Mouse (Mus musculus) gonadal fat pad, adult 2 months (tissue): ENCODE results near the gene Ccdc144b. TPM values are rescaled to one million over a fixed set of nuclear protein-coding genes. Genes with fewer than 3 reads are reported as not detected.
A peak's percentile ranks its signal among the peaks of the same experiment; 100 is the strongest.

Experiments used
- DNase-seq: peaks from one replicate; pipeline ENCODE4 v3.0.0-alpha.2; 2012; ENCODE audit warnings: low read depth
- polyA plus RNA-seq: library from polyadenylated mRNA; depleted of rRNA; stranded (reverse); fragments of >200 nt; gene quantifications from 2 replicates; pipeline ENCODE4 v1.2.3, GENCODE M21; 2012; rRNA removed

Ccdc144b gene
- polyA plus RNA-seq = 0.13 and 0.14 TPM in 2 replicates

DNA sequence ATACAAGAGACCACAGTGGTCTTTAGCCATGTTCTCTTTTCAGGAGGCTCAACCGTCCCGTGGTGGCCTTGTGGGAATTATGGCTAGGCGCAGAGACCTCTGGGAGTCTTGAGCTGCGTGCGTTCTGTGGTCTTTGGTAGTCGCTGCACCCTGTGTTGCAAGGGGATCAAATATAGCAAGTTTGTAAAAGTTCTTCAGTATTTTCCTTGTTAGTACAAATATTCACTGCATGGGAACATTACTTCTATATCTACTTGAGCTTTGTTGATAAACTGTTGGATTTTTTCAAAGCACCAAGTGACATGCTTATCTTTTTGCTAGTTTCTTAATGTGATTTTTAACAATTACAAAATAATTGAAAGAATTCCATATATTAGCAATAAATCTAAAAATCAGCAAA lies at the start of gene Ccdc144b:
Gene Ccdc144b (minus strand): TSS at position 101 of the 400 bp plus-strand sequence.
- no peak for DNase-seq

DNA sequence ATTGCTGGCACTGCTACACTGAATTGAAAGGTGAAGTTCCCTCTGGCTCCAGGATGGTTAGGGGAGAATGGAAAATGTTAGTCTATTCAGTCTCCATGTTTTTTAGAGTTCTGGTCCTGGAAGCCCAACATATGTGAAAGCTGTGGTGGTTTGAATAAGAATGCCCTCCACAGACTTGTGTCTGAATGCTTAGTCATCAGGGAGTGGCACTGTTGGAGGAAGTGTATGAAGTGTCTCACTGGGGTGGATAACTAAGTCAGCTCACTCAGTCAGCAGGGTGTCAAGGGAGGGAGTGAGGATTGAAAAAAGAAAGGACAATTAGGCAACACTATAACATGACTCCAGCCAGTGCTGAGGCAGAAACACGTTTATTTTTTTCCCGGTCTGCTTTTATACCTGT lies 42.0 kb upstream of the Ccdc144b start:
- DNase-seq = no peak

DNA sequence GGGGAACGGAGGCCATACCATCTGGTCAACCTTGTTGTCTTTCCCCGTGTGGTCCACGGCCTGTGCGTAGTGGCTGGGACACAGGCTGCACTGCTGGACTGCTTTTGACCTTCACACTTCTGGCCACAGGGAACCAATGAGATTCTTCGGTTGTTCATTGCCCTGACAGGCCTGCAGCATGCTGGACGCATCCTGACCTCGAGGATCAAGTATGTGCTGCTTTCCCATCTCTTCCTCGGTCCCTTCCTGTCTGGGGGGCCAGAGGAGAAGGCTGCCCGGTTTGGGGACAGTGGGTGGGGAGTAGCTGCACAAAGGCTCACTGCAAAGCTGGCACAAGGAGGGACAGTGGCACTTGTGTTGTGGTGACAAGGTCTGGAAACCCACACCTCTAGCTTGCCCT lies 34.2 kb upstream of the Ccdc144b start:
- no peak for DNase-seq

DNA sequence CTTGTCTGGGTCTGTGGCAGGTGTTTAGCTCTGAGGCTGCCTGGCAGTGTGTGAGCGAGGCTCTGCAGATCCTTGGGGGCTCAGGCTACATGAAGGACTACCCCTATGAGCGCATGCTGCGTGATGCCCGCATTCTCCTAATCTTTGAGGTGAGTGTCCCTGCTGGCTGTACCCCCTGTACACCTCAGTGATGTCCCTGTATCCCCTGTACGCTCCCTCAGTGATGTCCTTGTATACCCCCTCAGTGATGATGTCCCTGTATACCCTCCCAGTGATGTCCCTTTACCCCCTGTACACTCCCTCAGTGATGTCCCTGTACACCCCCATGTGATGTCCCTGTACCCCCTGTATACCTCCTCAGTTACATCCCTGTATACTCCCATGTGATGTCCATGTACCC lies 32.0 kb upstream of the Ccdc144b start:
- DNase-seq = no peak

DNA sequence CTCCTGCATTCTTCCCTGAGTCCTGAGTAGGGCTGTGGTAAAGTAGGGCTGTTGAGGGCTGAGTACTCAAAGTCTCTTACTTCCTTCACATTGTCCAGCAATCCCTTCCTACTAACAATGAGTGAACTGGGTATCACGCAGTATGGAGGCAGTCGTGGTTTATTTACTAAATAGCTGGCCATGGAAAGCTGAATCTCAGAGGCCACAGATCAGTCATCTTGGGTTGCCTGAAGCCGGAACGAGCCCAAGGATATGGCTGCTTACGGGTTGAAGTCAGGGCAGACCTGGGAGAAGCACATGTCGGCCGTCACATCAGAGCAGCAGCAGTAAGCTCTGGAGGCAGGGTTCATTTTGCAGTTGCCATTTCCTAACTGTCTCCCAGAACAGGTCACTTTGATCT lies 30.0 kb upstream of the Ccdc144b start:
- DNase-seq = no peak

DNA sequence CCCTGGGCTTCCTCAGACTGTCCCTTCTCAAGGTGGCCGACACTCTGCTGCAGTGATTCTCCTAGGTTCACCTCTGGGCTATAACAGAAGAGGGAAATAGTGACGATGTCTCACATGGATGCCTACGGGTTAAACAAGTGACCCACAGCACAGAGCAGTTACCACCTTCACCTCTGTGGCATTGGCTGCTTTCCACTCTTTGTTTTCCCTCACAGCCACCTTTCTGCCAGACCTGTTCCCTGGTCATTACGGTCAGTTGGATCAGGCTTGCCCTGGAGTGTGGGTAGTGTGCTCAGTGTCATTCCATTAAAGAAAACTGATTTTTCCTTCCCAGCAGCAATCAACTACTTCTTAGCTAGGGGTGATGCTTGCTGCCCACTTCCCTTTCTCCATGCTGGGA lies 29.5 kb upstream of the Ccdc144b start:
- DNase-seq = no peak

DNA sequence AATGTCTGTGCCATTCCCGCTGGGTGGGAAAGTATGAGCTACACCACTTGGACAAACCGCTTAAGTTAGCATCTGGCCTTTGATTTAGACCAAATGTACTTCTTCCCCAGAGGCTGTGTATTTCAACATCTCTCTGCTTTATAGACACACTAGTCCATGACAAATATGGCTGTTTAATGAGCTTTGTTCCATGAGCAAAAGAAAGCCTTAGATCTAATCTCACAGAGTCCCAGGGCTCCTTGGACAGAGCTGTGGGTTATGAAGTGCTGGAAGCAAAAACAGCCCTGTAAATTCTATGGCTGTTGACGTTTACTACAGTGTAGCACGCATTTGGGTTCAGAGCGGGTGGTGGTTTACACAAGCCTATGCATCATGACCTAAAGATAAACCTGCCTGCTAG lies 27.4 kb upstream of the Ccdc144b start:
- no peak for DNase-seq

DNA sequence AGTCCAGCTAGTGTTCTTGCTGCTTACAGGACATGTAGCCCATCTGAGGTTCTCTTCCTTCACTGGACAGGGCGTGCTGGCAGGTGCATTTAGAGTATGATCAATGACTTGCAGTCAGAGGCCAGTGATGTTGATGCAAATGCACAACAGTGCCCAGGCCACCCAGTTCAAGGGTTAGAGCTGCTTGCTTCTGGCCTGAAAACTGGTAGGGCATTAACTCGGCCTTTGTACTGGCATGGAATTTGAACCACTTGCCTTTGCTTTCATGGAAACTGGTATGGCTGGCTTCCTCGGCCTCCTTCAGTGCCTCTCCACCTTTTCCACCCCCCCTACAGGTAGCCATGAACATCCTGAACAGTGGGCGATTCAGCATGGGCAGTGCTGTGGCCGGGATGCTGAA lies 26.5 kb upstream of the Ccdc144b start:
- no peak for DNase-seq

DNA sequence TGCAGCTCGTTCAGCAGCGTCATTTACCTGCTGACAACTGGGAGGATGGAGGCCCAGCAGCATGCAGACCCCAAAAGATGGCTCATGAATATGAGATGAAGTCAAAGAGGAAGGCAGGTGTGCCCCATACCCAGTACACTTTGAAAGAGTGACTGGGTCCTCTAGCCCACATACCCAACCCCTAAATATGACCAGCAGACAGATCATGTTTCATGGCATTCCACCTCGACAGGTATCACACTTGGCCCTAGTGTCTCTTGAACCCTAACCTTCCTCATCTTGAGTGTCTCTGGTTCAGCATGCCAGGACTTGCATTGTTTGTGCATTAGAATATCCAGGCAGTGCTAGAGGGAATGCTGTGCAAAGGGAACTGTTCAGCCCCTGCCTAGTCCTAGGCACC lies 24.0 kb upstream of the Ccdc144b start:
- no peak for DNase-seq

DNA sequence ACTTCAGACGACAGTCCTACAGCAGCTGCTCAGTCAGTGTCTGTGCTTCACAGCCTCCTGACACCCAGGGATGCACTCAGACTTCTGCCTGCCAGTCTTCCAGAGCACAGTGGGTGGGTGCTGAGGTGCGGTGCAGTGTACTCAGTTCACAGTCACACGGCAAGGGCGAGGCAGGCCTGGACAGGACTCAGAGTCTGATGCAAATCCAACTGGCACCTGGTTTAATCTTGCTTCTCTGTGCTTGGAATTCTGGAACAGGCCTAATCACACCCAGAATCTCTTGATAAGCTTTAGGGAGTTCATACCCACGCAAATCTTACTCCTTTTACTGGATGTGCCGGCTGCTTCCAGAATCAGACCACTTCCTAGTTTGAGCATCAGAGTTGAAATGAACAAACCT lies 22.1 kb upstream of the Ccdc144b start:
- DNase-seq = no peak

DNA sequence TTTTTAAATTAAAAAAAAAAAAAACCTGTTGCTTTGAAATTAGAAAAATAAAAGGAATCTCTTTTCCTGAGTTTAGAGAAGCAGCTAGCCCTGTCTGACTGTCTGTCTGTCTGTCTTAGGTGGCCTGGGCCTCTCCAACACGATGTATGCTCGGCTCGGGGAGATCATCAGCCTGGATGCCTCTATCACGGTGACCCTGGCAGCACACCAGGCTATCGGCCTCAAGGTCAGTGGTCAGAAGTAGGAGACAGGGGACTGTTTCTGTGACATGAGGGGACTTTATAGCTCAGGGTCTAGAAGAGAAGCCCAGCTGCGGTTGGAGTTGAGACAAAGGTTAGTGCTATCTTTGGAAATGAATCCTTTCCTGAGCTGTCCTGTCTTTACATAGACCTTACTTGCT lies 20.9 kb upstream of the Ccdc144b start:
- DNase-seq = no peak

DNA sequence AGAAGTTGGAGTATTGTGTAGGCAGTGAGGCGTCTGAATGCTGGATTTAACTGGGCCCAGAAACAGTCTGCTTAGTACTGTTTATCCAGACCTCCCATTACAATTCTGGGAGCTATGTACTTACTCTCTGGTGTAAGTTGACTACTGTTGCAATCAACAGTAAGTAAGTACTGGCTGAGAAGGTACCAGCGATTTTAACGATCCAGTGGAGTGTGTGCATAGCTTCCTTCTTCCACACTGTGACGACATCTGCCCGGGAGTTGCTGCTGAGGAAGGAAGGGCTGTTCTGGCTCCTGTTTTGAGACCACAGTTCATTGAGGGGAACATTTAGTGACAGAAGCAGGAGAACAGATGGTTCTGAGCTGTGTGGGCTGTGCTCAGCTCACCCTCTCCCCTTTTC lies 17.7 kb upstream of the Ccdc144b start:
- no peak for DNase-seq

DNA sequence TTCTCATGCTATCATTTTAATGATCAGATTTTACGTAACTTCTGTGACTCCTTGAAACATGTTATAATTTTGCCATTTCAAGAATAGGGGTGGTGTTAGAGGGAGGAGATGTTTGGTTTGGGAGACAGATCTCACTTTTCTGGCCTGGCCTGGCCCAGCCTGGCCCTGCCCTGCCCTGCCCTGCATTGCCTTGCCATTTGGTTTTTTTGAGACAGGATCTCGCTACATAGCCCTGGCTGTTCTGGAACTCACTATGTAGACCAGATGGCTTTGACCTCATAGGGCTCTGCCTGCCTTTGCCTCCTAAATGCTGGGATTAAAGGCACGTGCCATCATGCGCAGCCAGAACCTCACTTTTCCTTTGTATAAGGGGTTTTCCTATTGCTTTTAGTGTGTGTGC lies 17.1 kb upstream of the Ccdc144b start:
- no peak for DNase-seq

DNA sequence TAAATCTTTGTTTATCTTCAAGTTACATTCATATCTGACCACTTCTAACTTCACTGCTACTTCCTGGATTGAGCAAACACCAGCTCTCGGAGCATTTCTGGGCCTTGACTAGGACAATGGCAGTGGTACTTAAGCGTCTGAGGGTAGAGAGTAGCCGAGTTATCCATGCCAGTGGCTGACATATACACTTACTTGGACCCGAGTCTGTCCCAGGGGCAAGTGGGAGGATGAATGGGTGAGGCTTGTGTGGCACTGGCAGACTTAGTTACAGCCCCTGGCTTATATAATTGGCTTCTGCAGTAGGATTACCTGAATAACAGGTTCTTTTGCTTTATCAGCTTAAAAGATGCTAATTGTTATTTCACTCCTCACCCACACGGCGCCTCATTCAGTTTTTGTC lies 14.4 kb upstream of the Ccdc144b start:
- no peak for DNase-seq

DNA sequence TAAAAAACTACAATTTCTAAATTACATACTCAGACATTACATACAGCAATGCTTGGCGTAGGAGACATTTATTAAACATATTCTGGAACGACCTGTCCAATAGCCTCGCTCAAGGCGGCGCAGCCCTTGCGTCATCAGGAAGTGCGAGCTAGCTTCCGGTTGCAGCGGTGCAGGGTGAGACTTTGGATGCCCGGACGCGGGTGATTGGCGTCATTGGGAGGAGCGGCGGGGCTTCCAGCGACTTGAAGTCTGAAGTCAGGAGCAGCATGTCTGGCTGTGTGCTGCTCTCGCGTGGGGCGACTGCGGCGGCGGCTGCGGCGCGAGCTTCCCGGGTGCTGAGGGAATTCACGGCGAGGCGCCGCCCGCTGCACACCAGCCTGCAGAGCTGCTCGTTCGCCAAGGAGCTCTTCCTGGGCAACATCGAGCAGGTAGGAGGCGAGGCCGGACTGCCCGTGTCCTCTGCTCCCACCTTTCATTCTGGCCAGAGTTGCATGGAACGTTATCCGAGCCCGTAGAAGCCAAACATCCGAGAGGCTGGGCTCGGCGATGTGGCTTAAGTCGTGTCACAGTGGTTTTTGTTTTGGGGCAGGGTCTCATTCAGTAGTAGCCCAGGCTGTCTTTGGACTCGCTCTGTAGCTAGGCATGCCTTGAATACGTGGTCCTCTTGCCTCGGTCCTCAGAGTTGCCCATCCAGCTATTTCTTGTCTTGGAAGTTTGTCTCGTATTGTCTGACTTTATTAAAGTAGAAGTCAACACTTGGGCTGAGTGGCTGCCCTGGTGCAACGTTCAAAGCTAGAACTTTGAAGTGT lies 12.7 kb upstream of the Ccdc144b start, which contains the start of gene Acad9:
Gene Acad9 (plus strand): TSS at position 137 of the 809 bp plus-strand sequence.
- DNase-seq = no peak

DNA sequence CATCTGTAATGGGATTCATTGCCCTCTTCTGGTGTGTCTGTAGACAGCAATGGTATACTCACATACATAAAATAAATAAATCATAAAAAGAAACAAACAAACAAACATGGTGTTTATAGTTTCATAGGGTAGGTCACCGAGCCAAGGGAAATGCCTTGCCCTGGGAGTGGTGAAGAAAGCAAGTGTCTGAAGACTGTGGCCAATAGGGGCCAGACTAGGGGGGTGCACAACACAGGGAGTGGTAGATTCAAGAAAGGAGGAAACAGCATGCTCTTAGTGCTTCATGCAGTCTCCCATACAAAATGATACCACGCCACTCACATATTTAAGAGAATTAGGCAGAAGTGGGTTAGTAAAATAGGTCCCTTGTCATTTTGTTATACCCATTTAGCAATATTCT lies 11.8 kb upstream of the Ccdc144b start:
- no peak for DNase-seq

DNA sequence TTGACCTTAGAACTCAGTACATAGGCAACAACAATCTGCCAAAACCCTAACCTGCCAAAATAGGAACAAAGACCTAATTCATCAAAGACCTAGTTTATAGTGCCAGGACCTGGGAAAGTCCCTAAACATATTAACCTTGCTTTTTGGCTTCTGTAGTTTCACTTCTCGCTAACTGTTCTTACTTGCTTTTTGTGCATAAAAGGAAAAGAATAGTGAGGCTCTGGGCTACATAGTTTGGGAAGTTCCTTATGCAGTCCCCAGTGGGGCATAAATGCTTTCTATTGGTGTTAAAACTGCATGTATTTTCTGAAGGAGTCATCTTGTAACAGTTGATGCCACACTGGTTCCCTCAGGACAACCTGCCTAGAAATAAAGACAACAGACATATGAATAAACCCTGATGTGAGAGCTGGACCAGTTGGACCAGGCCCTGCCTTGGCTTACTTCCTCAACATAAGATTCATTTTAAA lies 11.3 kb upstream of the Ccdc144b start:
- no peak for DNase-seq

DNA sequence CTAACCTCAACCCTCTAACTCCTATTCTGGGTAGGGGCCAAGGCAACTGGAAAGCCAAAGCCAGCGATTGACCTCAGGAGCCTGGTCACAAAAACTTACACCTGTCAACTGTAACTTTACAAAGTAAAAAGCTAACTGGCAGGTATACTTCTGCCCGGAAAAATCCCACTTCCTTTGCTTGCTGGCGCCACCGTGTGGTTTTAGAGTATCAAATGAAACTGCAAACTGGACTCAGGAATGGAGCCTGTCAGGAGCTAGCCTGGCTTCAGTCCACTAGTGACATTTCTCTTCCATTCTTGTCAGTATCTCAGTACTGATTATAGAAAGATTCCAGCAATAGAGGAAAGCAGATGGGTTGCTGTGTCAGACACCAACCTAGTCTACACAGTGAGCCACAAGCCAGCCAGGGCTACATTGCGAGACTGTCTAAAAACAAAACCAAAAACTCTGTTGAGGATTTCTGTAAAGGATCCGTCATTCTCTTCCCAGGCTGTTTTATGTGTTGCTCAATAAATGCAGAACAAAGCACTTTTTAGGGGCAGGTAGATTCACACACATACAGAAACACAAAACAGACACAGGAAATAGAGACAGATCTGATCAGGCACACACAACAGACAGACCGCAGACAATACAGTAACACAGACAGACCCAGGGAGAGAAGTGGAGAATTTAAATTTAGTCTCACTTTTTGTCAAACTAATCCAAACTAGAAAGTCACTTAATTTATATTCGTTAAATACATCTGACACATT lies 6.9 kb upstream of the Ccdc144b start:
- DNase-seq = no peak

DNA sequence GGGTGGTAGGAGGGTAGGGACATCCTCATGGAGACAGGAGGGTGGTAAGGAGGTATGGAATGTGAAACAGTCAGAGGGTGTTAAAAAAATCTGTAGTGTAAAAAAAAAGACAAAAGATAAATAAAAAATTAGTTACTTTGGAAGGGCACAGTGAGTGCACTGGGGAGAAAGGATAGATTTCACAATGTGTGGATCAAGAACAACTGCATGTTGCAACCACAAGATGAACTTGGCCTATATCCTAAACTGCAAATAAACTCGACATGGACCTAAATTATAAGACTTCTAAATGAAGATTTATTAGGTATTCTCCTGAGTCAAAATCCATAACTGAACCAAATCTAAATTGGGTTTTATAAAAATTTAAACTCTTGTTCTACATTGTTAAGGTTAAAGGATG lies 4.2 kb downstream of the Ccdc144b start:
- no peak for DNase-seq

DNA sequence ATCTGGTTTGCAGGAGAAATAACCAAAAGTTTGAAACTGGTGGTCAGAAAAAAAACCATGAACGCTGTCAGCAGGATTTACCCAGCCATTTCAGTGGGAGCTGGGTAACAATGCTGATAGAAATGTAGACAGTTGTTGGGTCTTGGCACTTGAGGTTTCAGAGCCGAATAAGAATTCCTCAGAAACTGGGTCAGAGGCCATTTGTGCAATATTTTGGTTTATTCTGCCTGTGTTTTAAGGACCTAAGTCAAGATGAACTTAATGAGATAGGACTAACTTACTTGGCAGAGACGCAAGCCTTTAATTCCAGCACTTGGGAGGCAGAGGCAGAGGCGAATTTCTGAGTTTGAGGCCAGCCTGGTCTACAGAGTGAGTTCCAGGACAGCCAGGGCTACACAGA lies 8.3 kb downstream of the Ccdc144b start:
- DNase-seq = no peak

DNA sequence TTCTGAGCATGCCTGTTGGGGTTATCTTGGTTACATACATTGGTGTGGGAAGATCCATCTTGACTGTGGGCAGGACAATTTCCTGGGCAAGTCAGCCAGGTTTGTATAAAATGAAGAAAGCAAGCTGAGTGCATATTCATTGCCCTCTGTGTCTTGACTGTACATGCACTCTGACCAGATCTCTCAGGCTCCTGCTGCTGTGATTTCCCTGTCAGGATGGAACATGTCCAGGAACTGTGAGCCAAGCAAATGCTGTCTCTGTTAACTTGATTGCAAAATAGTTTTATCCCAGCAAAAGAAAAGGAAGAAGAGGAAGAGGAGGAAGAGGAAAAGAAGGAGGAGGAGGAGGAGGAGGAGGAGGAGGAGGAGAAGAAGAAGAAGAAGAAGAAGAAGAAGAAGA lies 8.8 kb downstream of the Ccdc144b start:
- DNase-seq = no peak

DNA sequence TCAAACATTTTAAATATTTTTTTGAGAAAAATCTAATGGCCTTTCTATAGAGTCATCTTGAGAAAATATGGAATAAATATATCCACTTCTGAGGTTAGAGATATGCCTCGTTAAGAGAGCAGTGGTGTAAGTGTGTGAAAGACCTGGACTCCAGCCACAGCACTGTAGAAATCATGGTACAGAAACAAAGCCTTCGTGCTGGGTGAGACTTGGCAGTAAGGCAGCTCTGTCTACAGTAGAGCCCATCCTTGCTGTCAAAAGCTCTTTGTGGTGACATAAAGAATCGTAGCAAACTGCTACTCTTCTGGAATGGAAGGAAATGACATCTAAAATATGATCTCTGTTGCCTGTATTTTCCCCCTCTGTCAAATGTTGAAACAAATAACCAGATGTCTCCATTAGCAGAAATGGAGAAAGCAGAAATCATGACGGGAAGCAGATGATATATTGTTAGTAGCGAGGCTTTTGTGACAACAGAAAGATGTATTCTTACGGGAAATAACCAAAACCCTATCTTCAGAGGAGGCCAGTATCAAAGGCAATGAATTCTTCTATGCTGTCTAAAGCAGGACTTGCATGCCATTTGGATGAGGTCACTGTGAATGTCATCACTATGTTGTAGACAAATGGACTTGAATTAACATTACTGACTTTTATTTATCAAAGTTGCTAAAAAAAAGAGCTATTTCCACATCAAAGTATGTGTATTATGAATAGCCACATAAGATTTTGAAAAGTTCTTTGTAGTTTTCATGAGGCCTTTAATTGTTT lies 21.4 kb downstream of the Ccdc144b start:
- peak; percentile 38 for DNase-seq
